Mouse (Mus musculus) midbrain, embryonic 11.5 days (tissue): Measurements from ENCODE around the gene Cass4. TPM values are rescaled to one million over a fixed set of nuclear protein-coding genes. Genes with fewer than 3 reads are reported as not detected.

Source experiments
- ATAC-seq: fragments of 200-750 bp; cut with Nextera tagmentation; 2 replicates; pipeline ENCODE4 v1.8.0; 2017; ENCODE audit warnings: moderate TSS enrichment, moderate library complexity; ENCODE audit not compliant: low FRiP score
- DNase-seq: peaks from one replicate; pipeline ENCODE4 v3.0.0; 2015; ENCODE audit warnings: low spot score; ENCODE audit errors: missing footprints
- H3K27ac ChIP-seq: fragments of 300-500 bp; sonication (generic); 2 replicates; pipeline ENCODE4 v1.5.1; 2014; ENCODE audit warnings: low read depth, low read length
- H3K27me3 ChIP-seq: fragments of 300-500 bp; sonication (generic); 2 replicates; pipeline ENCODE4 v1.6.1; 2014; ENCODE audit warnings: mild to moderate bottlenecking, low read length, moderate library complexity, mixed read lengths; ENCODE audit not compliant: control insufficient read depth, insufficient read depth
- H3K36me3 ChIP-seq: fragments of 300-500 bp; sonication (generic); 2 replicates; pipeline ENCODE4 v1.6.1; 2014; ENCODE audit warnings: mild to moderate bottlenecking, low read length, moderate library complexity, mixed read lengths; ENCODE audit not compliant: control insufficient read depth, insufficient read depth
- H3K4me1 ChIP-seq: fragments of 300-500 bp; sonication (generic); 2 replicates; pipeline ENCODE4 v1.6.1; 2014; ENCODE audit warnings: low read length; ENCODE audit not compliant: control insufficient read depth, insufficient read depth
- H3K4me2 ChIP-seq: fragments of 300-500 bp; sonication (generic); 2 replicates; pipeline ENCODE4 v1.6.1; 2014; ENCODE audit warnings: mild to moderate bottlenecking, moderate library complexity
- H3K4me3 ChIP-seq: fragments of 300-500 bp; sonication (generic); 2 replicates; pipeline ENCODE4 v1.5.1; 2014; ENCODE audit warnings: low read depth, low read length
- H3K9ac ChIP-seq: fragments of 300-500 bp; sonication (generic); 2 replicates; pipeline ENCODE4 v1.6.1; 2014; ENCODE audit warnings: low read length
- H3K9me3 ChIP-seq: fragments of 300-500 bp; sonication (generic); 2 replicates; pipeline ENCODE4 v1.6.1; 2016; ENCODE audit warnings: low read length; ENCODE audit not compliant: control insufficient read depth
- WGBS: fragments of 180-500 bp; shearing (Covaris S2); extraction: QIAGEN DNeasy Blood & Tissue Kit; methylation state at CpG from one replicate; pipeline ENCODE4 v1.1.7; 2014; 5-methylcytosine and 5-hydroxymethylcytosine counted together
- polyA plus RNA-seq: library from polyadenylated mRNA; unstranded; fragments of >200 nt; fragmentation: Nextera tagmentation; extraction: Ambion mirVana; gene quantifications from 2 replicates; pipeline ENCODE4 v1.2.1, GENCODE M21; 2014

The Cass4 gene
- polyA plus RNA-seq, 1 experiment from 2014 or later = 0.31 TPM

DNA sequence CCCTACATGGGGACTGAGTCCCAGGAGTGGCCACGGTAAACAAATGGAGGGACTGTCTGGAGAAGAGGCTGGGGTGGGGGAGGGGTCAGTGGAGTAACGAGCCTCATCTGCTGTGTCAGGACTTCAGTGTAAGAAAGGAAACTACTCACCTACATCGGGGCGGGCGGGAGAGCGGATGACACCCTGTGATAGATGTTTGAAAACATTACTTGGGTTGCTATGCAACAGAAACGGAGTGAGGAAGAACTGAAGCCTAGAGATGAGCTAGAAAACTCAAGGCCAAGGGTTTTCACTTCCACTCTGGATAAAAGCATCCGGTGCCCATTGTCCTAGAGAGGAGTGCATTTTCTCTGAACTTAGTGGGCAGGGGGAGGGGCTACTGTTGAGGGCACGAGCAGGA is 6.3 kb downstream of the Cass4 start:
- Histone ChIP-seq H3K27ac (no peak overlapping the region), H3K4me2 (no peak overlapping the region), H3K9ac (no peak overlapping the region), H3K4me3 (no peak overlapping the region), H3K27me3 (no peaks in the 10 kb centered on the region), H3K9me3 (no peaks in the 10 kb centered on the region), H3K36me3 (no peaks in the 10 kb centered on the region), H3K4me1 (0 out of 2 replicates have a peak, but pooled peaks cover 2% of the 10 kb centered on the region)
- ATAC-seq (0 out of 2 replicates have a peak, but pooled peaks have one; percentile 42), DNase-seq (no peak)
- whole genome bisulfite sequencing = 51% methylated on average over 9 of the region's 9 CpGs

DNA sequence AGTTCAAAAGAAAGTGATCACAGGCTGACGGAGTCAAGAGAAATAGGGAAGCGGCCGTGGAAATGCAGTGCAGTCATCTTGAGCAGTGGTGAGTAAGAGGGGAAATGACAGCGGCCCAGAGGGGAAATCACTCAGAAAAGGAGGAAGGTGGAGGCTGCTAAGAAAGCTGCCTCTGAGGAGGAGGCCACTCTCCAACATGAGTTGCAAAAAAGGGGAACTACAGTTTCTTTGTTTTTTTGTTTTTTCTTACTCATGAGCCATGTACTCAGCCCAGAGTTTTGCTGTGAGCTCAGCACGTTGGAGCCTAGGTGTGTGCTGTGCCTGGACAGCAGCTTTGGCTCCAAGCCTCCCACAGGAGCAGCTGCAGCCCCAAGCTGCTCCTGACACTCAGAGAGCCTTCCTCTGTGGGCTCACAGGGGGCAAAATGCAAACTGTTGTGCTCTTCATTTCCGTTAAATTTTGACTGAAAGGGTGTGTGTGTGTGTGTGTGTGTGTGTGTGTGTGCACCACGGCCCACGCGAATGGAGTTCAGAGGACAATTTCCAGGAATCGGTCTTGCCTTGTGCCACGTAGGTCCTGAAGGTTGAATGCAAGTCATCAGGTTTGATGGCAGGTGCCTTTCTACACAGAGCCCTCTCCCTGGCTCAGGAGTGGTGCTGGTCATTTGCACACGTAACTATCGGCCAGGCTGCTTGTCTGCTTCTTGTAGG is 7.7 kb downstream of the Cass4 start:
- ATAC-seq = no peak

DNA sequence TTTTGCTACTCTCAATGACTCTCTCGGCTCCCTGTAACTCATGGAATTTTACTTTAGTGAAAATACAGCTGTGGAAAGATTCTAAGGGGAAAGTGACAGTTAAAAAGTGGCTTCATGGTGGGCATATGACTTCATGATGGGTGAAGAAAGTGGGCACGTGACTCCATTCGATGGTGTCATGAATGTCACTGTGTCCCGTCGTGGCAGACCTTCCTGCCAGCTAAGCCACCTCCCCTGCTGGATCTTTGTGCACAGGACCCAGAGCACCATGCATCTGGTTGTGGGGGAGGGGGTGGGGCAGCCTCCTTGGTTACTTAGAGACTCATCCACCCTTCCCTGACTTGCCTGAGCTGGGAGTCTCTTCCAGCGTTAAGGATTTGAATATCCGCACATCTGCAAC is 10.6 kb downstream of the Cass4 start:
- ATAC-seq (no peak), DNase-seq (peak; percentile 71)
- no peaks in the 10 kb centered on the region for H3K36me3 ChIP-seq
- no peak overlapping the region for H3K4me2 ChIP-seq
- no peak overlapping the region for H3K9ac ChIP-seq
- no peak overlapping the region for H3K4me3 ChIP-seq
- no peaks in the 10 kb centered on the region for H3K9me3 ChIP-seq
- no peak overlapping the region for H3K27ac ChIP-seq
- H3K27me3 ChIP-seq = no peaks in the 10 kb centered on the region
- 0 out of 2 replicates have a peak, but pooled peaks cover 2% of the 10 kb centered on the region for H3K4me1 ChIP-seq
- WGBS = 59% methylated on average over 7 of the region's 7 CpGs

More for the DNA sequence above, 7.7 kb downstream of the Cass4 start:
- WGBS = 78% methylated on average over 13 of the region's 13 CpGs
- Histone ChIP-seq H3K9ac (no peak overlapping the region), H3K4me1 (0 out of 2 replicates have a peak, but pooled peaks cover 2% of the 10 kb centered on the region), H3K36me3 (no peaks in the 10 kb centered on the region), H3K4me3 (no peak overlapping the region), H3K4me2 (no peak overlapping the region), H3K27ac (no peak overlapping the region), H3K9me3 (no peaks in the 10 kb centered on the region), H3K27me3 (no peaks in the 10 kb centered on the region)
- DNase-seq = no peak

DNA sequence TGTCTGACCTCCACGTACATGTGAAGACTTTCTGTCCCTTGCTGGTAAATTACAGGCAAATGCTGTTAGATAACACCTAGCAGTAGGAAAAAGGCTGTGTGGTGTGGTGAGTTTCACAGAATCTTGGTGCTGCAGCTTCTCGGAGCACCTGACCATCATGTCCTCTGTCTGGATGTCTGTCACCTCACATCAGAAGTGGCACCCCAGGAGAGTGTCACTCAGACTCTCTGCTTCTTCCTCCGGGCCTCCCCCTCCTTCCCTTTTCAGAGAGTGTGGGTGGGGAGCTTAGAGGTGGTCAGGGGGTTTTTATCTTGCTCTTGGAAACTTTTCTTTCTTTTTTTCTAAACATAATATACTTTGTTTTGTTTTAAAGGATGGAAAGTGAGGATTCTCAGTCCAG is 11.4 kb downstream of the Cass4 start:
- WGBS = 76% methylated on average over 3 of the region's 3 CpGs
- no peak overlapping the region for H3K4me2 ChIP-seq
- H3K27ac ChIP-seq = no peak overlapping the region
- no peak overlapping the region for H3K4me3 ChIP-seq
- no peaks in the 10 kb centered on the region for H3K36me3 ChIP-seq
- H3K27me3 ChIP-seq = no peaks in the 10 kb centered on the region
- no peak for ATAC-seq
- H3K4me1 ChIP-seq = no peaks in the 10 kb centered on the region
- DNase-seq = no peak
- no peak overlapping the region for H3K9ac ChIP-seq
- H3K9me3 ChIP-seq = no peaks in the 10 kb centered on the region

DNA sequence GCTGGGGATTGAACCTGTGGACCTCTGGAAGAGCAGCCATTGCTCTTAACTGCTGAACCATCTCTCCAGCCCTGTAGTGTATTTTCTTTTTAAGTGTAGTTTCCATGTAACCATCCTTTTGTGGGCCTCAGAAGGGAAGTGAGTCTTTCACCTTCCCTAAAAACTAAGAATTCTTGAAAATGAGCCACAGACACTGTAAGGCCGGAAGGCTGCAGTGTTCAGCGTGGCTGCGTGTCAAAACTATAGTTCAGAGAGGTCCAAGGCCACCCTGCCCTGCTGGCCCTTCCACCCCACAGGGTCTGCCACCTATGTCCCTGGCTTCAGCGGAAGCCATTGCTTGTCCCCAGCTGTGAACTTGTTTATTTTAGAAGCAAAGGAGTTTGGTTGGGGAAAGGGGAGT is 12.6 kb downstream of the Cass4 start:
- ATAC-seq (no peak), DNase-seq (no peak)
- no peaks in the 10 kb centered on the region for H3K4me1 ChIP-seq
- 77% methylated on average over 4 of the region's 4 CpGs for WGBS
- no peak overlapping the region for H3K9ac ChIP-seq
- no peaks in the 10 kb centered on the region for H3K36me3 ChIP-seq
- H3K27me3 ChIP-seq = no peaks in the 10 kb centered on the region
- H3K9me3 ChIP-seq = no peaks in the 10 kb centered on the region
- no peak overlapping the region for H3K4me3 ChIP-seq
- no peak overlapping the region for H3K4me2 ChIP-seq
- H3K27ac ChIP-seq = no peak overlapping the region

DNA sequence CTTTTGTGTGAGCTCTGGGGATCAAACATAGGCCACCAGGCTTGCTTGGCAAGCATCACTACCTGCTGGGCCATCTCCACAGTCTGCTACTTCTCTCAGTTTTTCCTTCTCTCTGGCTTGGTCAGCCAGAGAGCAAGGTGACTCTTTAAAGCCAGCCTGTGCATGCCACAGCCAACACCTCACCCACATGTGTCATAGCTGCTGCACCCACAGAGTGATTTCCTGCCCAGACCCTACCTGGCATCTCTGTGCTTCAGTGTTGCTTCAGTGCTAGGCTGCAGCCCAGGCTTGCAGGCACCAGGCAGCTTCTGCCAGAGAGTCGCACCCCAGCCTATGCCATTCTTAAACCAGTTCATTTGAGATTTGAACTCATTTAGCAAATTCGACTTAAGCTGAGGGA is 13.9 kb downstream of the Cass4 start:
- H3K9ac ChIP-seq = no peak overlapping the region
- H3K27ac ChIP-seq = no peak overlapping the region
- 91% methylated on average over 2 of the region's 2 CpGs for WGBS
- ATAC-seq (no peak), DNase-seq (no peak)
- no peak overlapping the region for H3K4me3 ChIP-seq
- H3K4me1 ChIP-seq = peaks cover under 1% of the 10 kb centered on the region; the same call in 1 of the 2 replicates
- no peaks in the 10 kb centered on the region for H3K27me3 ChIP-seq
- H3K4me2 ChIP-seq = no peak overlapping the region
- no peaks in the 10 kb centered on the region for H3K9me3 ChIP-seq
- H3K36me3 ChIP-seq = no peaks in the 10 kb centered on the region

DNA sequence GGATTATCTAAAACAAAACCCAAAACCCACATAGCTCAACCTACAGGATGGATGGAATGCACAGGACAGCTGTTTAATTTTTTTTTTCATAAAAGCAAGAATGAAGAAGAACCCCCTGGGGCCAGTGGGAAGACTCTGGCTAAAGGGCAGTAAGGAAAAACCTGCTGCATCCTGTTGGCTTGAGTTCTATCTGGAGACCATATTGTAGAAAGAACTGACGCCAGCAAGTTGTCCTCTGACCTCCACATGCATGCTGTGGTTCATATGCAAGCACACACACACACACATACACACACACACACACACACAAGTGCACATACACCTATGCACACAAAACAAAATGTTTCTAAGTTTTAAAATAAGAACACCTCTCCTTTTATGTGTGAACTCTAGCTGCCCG is 17.1 kb downstream of the Cass4 start:
- H3K4me3 ChIP-seq = no peak overlapping the region

DNA sequence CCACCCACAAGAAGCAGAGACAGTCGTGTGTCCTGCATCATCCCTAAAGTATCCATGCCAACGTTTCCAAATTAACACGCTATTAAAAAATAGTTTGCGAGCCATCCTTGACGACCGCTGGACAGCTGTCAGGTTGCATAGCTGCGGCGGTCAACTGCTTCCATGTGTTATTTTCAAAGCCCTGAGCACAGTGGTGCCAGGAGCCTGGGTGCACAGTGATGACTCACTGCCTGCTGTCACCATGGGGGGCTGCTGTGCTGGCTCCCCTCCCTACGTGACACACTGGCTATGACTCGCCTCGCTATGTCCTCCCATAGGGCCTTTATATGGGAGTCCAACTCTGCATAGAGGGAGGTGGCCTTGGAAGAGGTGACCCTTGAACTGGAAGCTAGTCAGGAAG is 17.5 kb downstream of the Cass4 start:
- no peak overlapping the region for H3K9ac ChIP-seq
- H3K9me3 ChIP-seq = no peaks in the 10 kb centered on the region
- WGBS = 87% methylated on average over 11 of the region's 11 CpGs
- H3K4me1 ChIP-seq = peaks cover 5% of the 10 kb centered on the region; the same call in 1 of the 2 replicates
- H3K27me3 ChIP-seq = no peaks in the 10 kb centered on the region
- H3K36me3 ChIP-seq = no peaks in the 10 kb centered on the region
- DNase-seq (no peak), ATAC-seq (peak; percentile 33; the same call in 1 of the 2 replicates)
- no peak overlapping the region for H3K27ac ChIP-seq
- H3K4me2 ChIP-seq = no peak overlapping the region
- H3K4me3 ChIP-seq = no peak overlapping the region

More for the DNA sequence above, 17.1 kb downstream of the Cass4 start:
- no peaks in the 10 kb centered on the region for H3K36me3 ChIP-seq
- H3K27me3 ChIP-seq = no peaks in the 10 kb centered on the region
- H3K27ac ChIP-seq = no peak overlapping the region
- no peak overlapping the region for H3K4me2 ChIP-seq
- DNase-seq (no peak), ATAC-seq (no peak)
- 85% methylated on average over 2 of the region's 2 CpGs for WGBS
- H3K9me3 ChIP-seq = no peaks in the 10 kb centered on the region
- H3K4me1 ChIP-seq = peaks cover 5% of the 10 kb centered on the region; the same call in 1 of the 2 replicates
- no peak overlapping the region for H3K9ac ChIP-seq

DNA sequence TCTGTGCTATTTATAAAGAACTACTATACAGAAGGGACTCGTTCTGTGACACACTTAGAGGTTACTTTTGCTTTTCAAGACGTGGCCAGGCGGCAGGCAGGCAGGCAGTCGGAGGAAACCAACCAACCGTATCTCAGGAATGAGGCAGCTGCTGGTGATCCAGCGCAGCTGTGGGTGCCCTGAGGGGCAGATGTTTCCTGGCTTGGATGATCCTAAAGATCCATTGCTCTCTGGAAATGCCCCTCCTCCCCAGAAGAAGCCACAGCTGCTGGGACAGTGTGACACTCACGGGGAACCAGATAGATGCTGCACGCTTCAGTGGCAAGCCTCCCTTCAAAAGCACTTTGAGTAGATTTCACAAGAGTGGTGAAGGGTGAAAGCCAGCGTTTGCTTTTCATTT is 18.9 kb downstream of the Cass4 start:
- H3K27ac ChIP-seq = no peak overlapping the region
- ATAC-seq = peak; percentile 55; the same call in 1 of the 2 replicates
- WGBS = 7% methylated on average over 9 of the region's 9 CpGs

More for the DNA sequence above, 18.9 kb downstream of the Cass4 start:
- H3K9me3 ChIP-seq = no peaks in the 10 kb centered on the region
- no peaks in the 10 kb centered on the region for H3K36me3 ChIP-seq
- peak; percentile 89 for DNase-seq
- H3K27me3 ChIP-seq = no peaks in the 10 kb centered on the region
- H3K4me2 ChIP-seq = peak overlapping the region; percentile 11; the same call in 1 of the 2 replicates
- H3K9ac ChIP-seq = no peak overlapping the region
- H3K4me3 ChIP-seq = no peak overlapping the region
- peaks cover 5% of the 10 kb centered on the region; the same call in 1 of the 2 replicates for H3K4me1 ChIP-seq
